Mouse (Mus musculus) hindbrain, embryonic 16.5 days (tissue): ENCODE results near the gene Cnih4. TPM values are rescaled to one million over a fixed set of nuclear protein-coding genes. Genes with fewer than 3 reads are reported as not detected.

ENCODE experiments used
- ATAC-seq: fragments of 200-750 bp; cut with Nextera tagmentation; 2 replicates; pipeline ENCODE4 v1.8.0; 2017; ENCODE audit warnings: moderate TSS enrichment, moderate library complexity
- H3K27ac ChIP-seq: fragments of 300-500 bp; sonication (generic); 2 replicates; pipeline ENCODE4 v1.5.1; 2014; ENCODE audit warnings: low read depth, mild to moderate bottlenecking, control low read depth, low read length, moderate library complexity
- H3K27me3 ChIP-seq: fragments of 300-500 bp; sonication (generic); replicated peaks from 2 replicates; pipeline ENCODE4 v1.6.1; 2014; ENCODE audit warnings: low read length; ENCODE audit not compliant: control insufficient read depth, insufficient read depth
- H3K36me3 ChIP-seq: fragments of 300-500 bp; sonication (generic); 2 replicates; pipeline ENCODE4 v1.6.1; 2014; ENCODE audit warnings: mild to moderate bottlenecking, low read length, moderate library complexity, mixed read lengths; ENCODE audit not compliant: control insufficient read depth, insufficient read depth
- H3K4me1 ChIP-seq: fragments of 300-500 bp; sonication (generic); 2 replicates; pipeline ENCODE4 v1.6.1; 2014; ENCODE audit warnings: low read depth, low read length; ENCODE audit not compliant: control insufficient read depth, insufficient read depth
- H3K4me2 ChIP-seq: fragments of 300-500 bp; sonication (generic); 2 replicates; pipeline ENCODE4 v1.6.1; 2014; ENCODE audit warnings: mild to moderate bottlenecking, low read length, control low read depth, moderate library complexity
- H3K4me3 ChIP-seq: fragments of 300-500 bp; sonication (generic); 2 replicates; pipeline ENCODE4 v1.5.1; 2014; ENCODE audit warnings: mild to moderate bottlenecking, low read length, control low read depth, moderate library complexity
- H3K9ac ChIP-seq: fragments of 300-500 bp; sonication (generic); 2 replicates; pipeline ENCODE4 v1.6.1; 2014; ENCODE audit warnings: low read depth, mild to moderate bottlenecking, control low read depth, low read length, moderate library complexity
- H3K9me3 ChIP-seq: fragments of 300-500 bp; sonication (generic); 2 replicates; pipeline ENCODE4 v1.6.1; 2014; ENCODE audit warnings: mild to moderate bottlenecking, low read length, moderate library complexity; ENCODE audit not compliant: control insufficient read depth
- WGBS: fragments of 180-500 bp; shearing (Covaris S2); extraction: QIAGEN DNeasy Blood & Tissue Kit; methylation state at CpG from one replicate; pipeline ENCODE4 v1.1.7; 2014; 5-methylcytosine and 5-hydroxymethylcytosine counted together
- polyA plus RNA-seq: library from polyadenylated mRNA; unstranded; fragments of >200 nt; fragmentation: Nextera tagmentation; extraction: Ambion mirVana; gene quantifications from 2 replicates; pipeline ENCODE4 v1.2.1, GENCODE M21; 2015

Cnih4 gene
- 52.3 and 62.4 TPM in 2 replicates for polyA plus RNA-seq

- peak; percentile 100 for ATAC-seq
- Histone ChIP-seq H3K36me3 (peaks cover 8% of the 10 kb centered on the region), H3K4me3 (peak within 1 kb of the TSS; percentile 52), H3K27ac (peak within 1 kb of the TSS; percentile 71), H3K9ac (peak within 1 kb of the TSS; percentile 63), H3K4me1 (peaks cover 16% of the 10 kb centered on the region), H3K27me3 (no peaks in the 10 kb centered on the region), H3K9me3 (no peaks in the 10 kb centered on the region), H3K4me2 (peak within 1 kb of the TSS; percentile 79)
- WGBS: under 1% methylated on average over 52 of the region's 52 CpGs
Observed at GRCm38 (mm10) chr1:181143950-181144836, at the start of gene Cnih4, which contains the start of gene Nvl. Cnih4 (plus strand) TSS chr1:181144693. Nvl (minus strand) TSS chr1:181144204.

GRCm38 (mm10) chr1:181117112-181117511 lies 27.4 kb upstream of the Cnih4 start:
- no peak overlapping the region for H3K9ac ChIP-seq
- no peaks in the 10 kb centered on the region for H3K27me3 ChIP-seq
- no peaks in the 10 kb centered on the region for H3K9me3 ChIP-seq
- no peak overlapping the region for H3K4me2 ChIP-seq
- H3K27ac ChIP-seq: no peak overlapping the region
- H3K4me3 ChIP-seq: no peak overlapping the region
- peaks cover 32% of the 10 kb centered on the region for H3K36me3 ChIP-seq
- 97% methylated on average over 4 of the region's 4 CpGs for WGBS
- no peaks in the 10 kb centered on the region for H3K4me1 ChIP-seq
- ATAC-seq: no peak

DNA sequence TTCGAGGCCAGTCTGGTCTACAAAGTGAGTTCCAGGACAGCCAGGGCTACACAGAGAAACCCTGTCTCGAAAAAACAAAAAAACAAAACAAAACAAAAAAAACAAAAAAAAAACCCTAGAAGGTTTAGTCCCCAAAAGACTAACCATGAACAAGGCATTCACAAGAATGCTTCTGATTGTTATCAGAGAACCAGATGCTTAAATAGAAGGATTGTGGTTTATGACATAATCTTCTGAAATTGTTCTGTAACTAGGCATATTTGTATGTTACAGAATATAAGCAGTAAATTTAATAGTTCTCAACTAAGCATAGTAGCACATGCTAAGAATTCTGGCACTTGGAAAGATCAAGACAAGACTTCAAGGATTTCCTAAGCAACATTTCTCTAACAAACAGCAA lies 20.3 kb upstream of the Cnih4 start:
- Histone ChIP-seq H3K4me1 (no peaks in the 10 kb centered on the region), H3K4me2 (no peak overlapping the region), H3K9ac (no peak overlapping the region), H3K36me3 (peaks cover 39% of the 10 kb centered on the region), H3K27ac (no peak overlapping the region), H3K9me3 (no peaks in the 10 kb centered on the region), H3K4me3 (no peak overlapping the region), H3K27me3 (no peaks in the 10 kb centered on the region)
- WGBS: 94% methylated on average over 2 of the region's 2 CpGs
- no peak for ATAC-seq

- no peak overlapping the region for H3K4me2 ChIP-seq
- no peaks in the 10 kb centered on the region for H3K27me3 ChIP-seq
- no peaks in the 10 kb centered on the region for H3K4me1 ChIP-seq
- 94% methylated on average over 3 of the region's 3 CpGs for WGBS
- H3K9me3 ChIP-seq: no peaks in the 10 kb centered on the region
- ATAC-seq: no peak
- peaks cover 38% of the 10 kb centered on the region for H3K36me3 ChIP-seq
- no peak overlapping the region for H3K9ac ChIP-seq
- H3K27ac ChIP-seq: no peak overlapping the region
- H3K4me3 ChIP-seq: no peak overlapping the region
Observed at GRCm38 (mm10) chr1:181125916-181126315, 18.6 kb upstream of the Cnih4 start.

DNA sequence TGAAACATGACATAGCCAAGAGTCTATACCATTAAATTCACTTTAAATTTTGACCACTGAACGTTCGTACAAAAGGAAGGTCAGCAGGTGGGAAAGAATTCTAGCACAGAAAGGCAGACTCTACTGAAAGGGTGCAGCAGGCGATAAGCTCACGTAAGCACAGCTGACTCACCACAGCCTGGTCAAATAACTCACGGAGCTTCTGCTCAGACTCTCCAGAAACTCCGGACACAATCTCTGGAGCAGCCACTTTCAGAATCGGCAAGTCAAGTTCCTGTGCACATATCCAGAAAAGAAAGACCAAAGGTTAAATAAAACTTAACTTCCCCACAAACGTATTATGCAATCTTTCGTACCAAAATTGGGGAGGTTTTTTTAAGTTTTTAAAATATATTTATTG lies 17.7 kb upstream of the Cnih4 start:
- no peak for ATAC-seq
- H3K27ac ChIP-seq: no peak overlapping the region
- no peaks in the 10 kb centered on the region for H3K27me3 ChIP-seq
- no peaks in the 10 kb centered on the region for H3K9me3 ChIP-seq
- H3K9ac ChIP-seq: no peak overlapping the region
- no peaks in the 10 kb centered on the region for H3K4me1 ChIP-seq
- H3K36me3 ChIP-seq: peaks cover 39% of the 10 kb centered on the region
- WGBS: 94% methylated on average over 9 of the region's 9 CpGs
- H3K4me2 ChIP-seq: no peak overlapping the region
- H3K4me3 ChIP-seq: no peak overlapping the region

DNA sequence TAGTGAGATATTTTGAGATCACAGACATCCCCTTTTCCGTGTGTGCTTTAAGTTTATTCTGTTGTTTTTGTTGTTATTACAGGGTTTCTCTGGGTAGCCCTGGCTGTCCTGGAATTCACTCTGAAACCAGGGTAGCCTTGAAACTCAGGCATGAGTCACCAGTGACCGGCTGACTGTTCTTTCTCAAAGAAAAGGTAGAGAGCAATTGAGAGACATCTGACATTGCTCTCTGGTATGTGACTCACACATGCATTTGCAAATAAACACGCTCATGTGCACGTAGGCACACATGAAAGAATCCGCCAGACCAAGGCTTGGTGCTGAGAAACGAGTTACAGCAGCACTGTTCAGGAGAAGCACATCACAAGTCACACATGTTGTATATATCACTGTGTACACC lies 12.6 kb upstream of the Cnih4 start:
- Histone ChIP-seq H3K4me2 (no peak overlapping the region), H3K36me3 (peaks cover 29% of the 10 kb centered on the region), H3K4me3 (no peak overlapping the region), H3K9ac (no peak overlapping the region), H3K4me1 (no peaks in the 10 kb centered on the region), H3K27me3 (no peaks in the 10 kb centered on the region), H3K27ac (no peak overlapping the region), H3K9me3 (no peaks in the 10 kb centered on the region)
- ATAC-seq: no peak
- WGBS: 95% methylated on average over 6 of the region's 6 CpGs

DNA sequence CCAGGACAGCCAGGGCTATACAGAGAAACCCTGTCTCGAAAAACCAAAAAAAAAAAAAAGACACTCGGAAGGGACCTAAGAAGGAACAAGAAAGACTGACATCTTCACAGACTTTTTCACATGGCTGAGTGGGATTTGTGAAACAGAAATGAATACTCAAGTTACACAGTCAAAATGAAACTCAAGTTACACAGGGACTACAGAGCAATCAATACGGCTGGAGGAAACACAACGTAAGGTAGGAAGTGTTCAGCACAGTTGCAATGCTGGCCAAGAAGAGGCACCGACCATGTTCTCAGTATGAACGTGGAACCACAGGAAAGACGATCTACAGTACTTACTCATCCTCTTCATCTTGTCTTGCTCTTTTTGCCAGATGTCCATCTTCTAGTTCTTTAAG lies 5.8 kb upstream of the Cnih4 start:
- no peak overlapping the region for H3K9ac ChIP-seq
- H3K27ac ChIP-seq: no peak overlapping the region
- no peak overlapping the region for H3K4me3 ChIP-seq
- H3K4me1 ChIP-seq: peaks cover 8% of the 10 kb centered on the region
- peaks cover 24% of the 10 kb centered on the region for H3K36me3 ChIP-seq
- 95% methylated on average over 7 of the region's 7 CpGs for WGBS
- no peaks in the 10 kb centered on the region for H3K9me3 ChIP-seq
- ATAC-seq: no peak
- H3K4me2 ChIP-seq: no peak overlapping the region
- H3K27me3 ChIP-seq: no peaks in the 10 kb centered on the region

DNA sequence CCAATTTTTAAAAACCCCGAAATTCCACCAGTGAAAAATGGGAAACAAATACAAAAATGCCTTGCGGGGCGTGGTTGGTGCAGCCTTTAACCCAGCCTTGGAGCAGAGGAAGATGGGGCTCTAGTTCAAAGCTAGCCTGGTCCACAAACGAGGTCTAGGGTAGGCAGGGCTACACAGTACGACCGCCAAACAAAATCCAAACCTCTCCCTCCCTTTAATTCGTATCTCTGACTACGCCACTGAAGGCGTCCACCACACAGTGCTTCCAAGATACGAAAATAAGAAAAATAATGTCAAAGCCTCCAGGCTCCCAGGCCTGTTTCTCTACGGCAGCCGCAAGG lies 914 bp upstream of the Cnih4 start:
- H3K9ac ChIP-seq: peak overlapping the region; percentile 63
- peak overlapping the region; percentile 52 for H3K4me3 ChIP-seq
- peaks cover 10% of the 10 kb centered on the region for H3K36me3 ChIP-seq
- H3K4me2 ChIP-seq: peak overlapping the region; percentile 79
- peak; percentile 7; the same call in 1 of the 2 replicates for ATAC-seq
- peaks cover 16% of the 10 kb centered on the region for H3K4me1 ChIP-seq
- peak overlapping the region; percentile 71 for H3K27ac ChIP-seq
- H3K27me3 ChIP-seq: no peaks in the 10 kb centered on the region
- WGBS: 0% methylated on average over 12 of the region's 12 CpGs
- H3K9me3 ChIP-seq: no peaks in the 10 kb centered on the region

GRCm38 (mm10) chr1:181144966-181145365 lies 473 bp downstream of the Cnih4 start:
- Histone ChIP-seq H3K27ac (no peak overlapping the region), H3K9me3 (no peaks in the 10 kb centered on the region)
- no peak for ATAC-seq

More at GRCm38 (mm10) chr1:181144966-181145365, 473 bp downstream of the Cnih4 start:
- H3K36me3 ChIP-seq: 0 out of 2 replicates have a peak, but pooled peaks cover 2% of the 10 kb centered on the region
- H3K4me1 ChIP-seq: peaks cover 16% of the 10 kb centered on the region
- 12% methylated on average over 12 of the region's 12 CpGs for WGBS
- H3K27me3 ChIP-seq: no peaks in the 10 kb centered on the region
- H3K4me3 ChIP-seq: peak overlapping the region; percentile 52
- peak overlapping the region; percentile 62 for H3K9ac ChIP-seq
- H3K4me2 ChIP-seq: peak overlapping the region; percentile 60
